In genomic region chr7:127815954-127816821, GRCm38 (mm10) we compare ENCODE assay signal across 8 mouse cellular contexts. TPM values are rescaled to one million over a fixed set of nuclear protein-coding genes. Genes with fewer than 3 reads are reported as not detected.
A peak's percentile ranks its signal among the peaks of the same experiment; 100 is the strongest.
DNase-seq lines count a peak whose midpoint lies in the region; ATAC-seq and TF ChIP-seq lines count a peak whose summit lies in the region.

No protein-coding gene starts in this region.

- no peak overlapping the region for H3K4me2 ChIP-seq in heart, embryonic 13.5 days
- no peak overlapping the region for H3K4me2 ChIP-seq in lung, embryonic 14.5 days

- peak; percentile 94 for ATAC-seq in common myeloid progenitor, adult 5-6 weeks (replicated peaks; ENCODE audit: low read depth, poor library complexity, severe bottlenecking)
- 0 out of 2 replicates have a peak, but pooled peaks have one; percentile 14 for ATAC-seq in heart, embryonic 13.5 days (ENCODE audit: extremely low read depth, insufficient number of reproducible peaks, low FRiP score, low TSS enrichment)
- ATAC-seq in lung, embryonic 14.5 days (ENCODE audit: insufficient read depth): peak; percentile 28; the same call in 1 of the 2 replicates

- no peak overlapping the region for H3ac ChIP-seq in C2C12 (ENCODE audit: control insufficient read depth, insufficient read length, low read depth)

- H3K79me3 ChIP-seq in C2C12 (ENCODE audit: low read depth): no peaks in the 10 kb centered on the region

- 54% methylated on average over 15 of the region's 15 CpGs for WGBS in heart, embryonic 13.5 days
- 53% methylated on average over 15 of the region's 15 CpGs for WGBS in lung, embryonic 14.5 days

- no peaks in the 10 kb centered on the region for H3K27me3 ChIP-seq in C2C12 (ENCODE audit: control insufficient read depth, insufficient read depth, insufficient read length)
- no peaks in the 10 kb centered on the region for H3K27me3 ChIP-seq in heart, embryonic 13.5 days (replicated peaks)
- H3K27me3 ChIP-seq in lung, embryonic 14.5 days (ENCODE audit: insufficient read depth, low read length): no peaks in the 10 kb centered on the region

- peak; percentile 42 for TF ChIP-seq CTCF in C2C12 (IDR thresholded peaks at IDR 0.05; ENCODE audit: control insufficient read depth, insufficient read depth, insufficient read length)
- TF ChIP-seq CTCF in lung, embryonic 14.5 days (IDR thresholded peaks at IDR 0.05; ENCODE audit: low read depth): peak; percentile 31; the same call in 1 of the 2 replicates

- H3K27ac ChIP-seq in heart, embryonic 13.5 days (replicated peaks): no peak overlapping the region; the same call in 1 of the 2 replicates
- no peak overlapping the region for H3K27ac ChIP-seq in lung, embryonic 14.5 days (ENCODE audit: low read depth)

- peak overlapping the region; percentile 44 for H3K9ac ChIP-seq in heart, embryonic 13.5 days
- H3K9ac ChIP-seq in lung, embryonic 14.5 days: no peak overlapping the region

- DNase-seq in cerebellum, adult 11-12 months: peak; percentile 70
- DNase-seq in cerebellum, adult 11 months: no peak
- DNase-seq in kidney, postnatal 4 days: peak; percentile 58 to 76
- peak; percentile 29 for DNase-seq in lung, embryonic 14.5 days
- DNase-seq in testis, postnatal 10 days (ENCODE audit: low spot score): peak; percentile 56

- no peaks in the 10 kb centered on the region for H3K79me2 ChIP-seq in C2C12 (ENCODE audit: control insufficient read depth, insufficient read depth)

- no peaks in the 10 kb centered on the region for H3K36me3 ChIP-seq in C2C12 (ENCODE audit: control insufficient read depth, insufficient read depth)
- H3K36me3 ChIP-seq in heart, embryonic 13.5 days: no peaks in the 10 kb centered on the region
- no peaks in the 10 kb centered on the region for H3K36me3 ChIP-seq in lung, embryonic 14.5 days (ENCODE audit: insufficient read depth)

- H3K4me3 ChIP-seq in C2C12 (ENCODE audit: insufficient read depth, poor library complexity, severe bottlenecking): no peak overlapping the region
- no peak overlapping the region for H3K4me3 ChIP-seq in heart, embryonic 13.5 days
- H3K4me3 ChIP-seq in lung, embryonic 14.5 days (ENCODE audit: low read depth, low read length): no peak overlapping the region

- no peaks in the 10 kb centered on the region for H3K9me3 ChIP-seq in heart, embryonic 13.5 days
- H3K9me3 ChIP-seq in lung, embryonic 14.5 days (ENCODE audit: low read depth, low read length): no peaks in the 10 kb centered on the region

- H3K4me1 ChIP-seq in heart, embryonic 13.5 days: peaks cover 14% of the 10 kb centered on the region
- no peaks in the 10 kb centered on the region for H3K4me1 ChIP-seq in lung, embryonic 14.5 days (ENCODE audit: insufficient read depth)

TF ChIP-seq in C2C12, 6 proteins besides CTCF, POLR2A, EP300 and RAD21:
- TF ChIP-seq MYOD1 (IDR thresholded peaks at IDR 0.05; ENCODE audit: control insufficient read depth, insufficient read length, low read depth) (no peak), MAX (IDR thresholded peaks at IDR 0.05) (no peak), CEBPB (IDR thresholded peaks at IDR 0.05; ENCODE audit: low read depth) (no peak), MYOG (IDR thresholded peaks at IDR 0.05; ENCODE audit: control insufficient read depth, extremely low read depth, insufficient read length) (no peak), USF1 (IDR thresholded peaks at IDR 0.05; ENCODE audit: low read depth) (no peak), FOSL1 (IDR thresholded peaks at IDR 0.05; ENCODE audit: insufficient read depth, low read length, poor library complexity, severe bottlenecking) (no peak)

RNA-seq across cellular contexts. Expression of gene Stx4a, which starts 7.9 kb away (rescaled TPM):
- polyA plus RNA-seq in C2C12 (2012; fragmentation: generic; extraction: Trizol): 50.8 TPM
- total RNA-seq in common myeloid progenitor, adult 5-6 weeks (2017): 47.6 and 56.9 TPM in 2 replicates
- polyA plus RNA-seq in heart, embryonic 13.5 days (2015; fragmentation: Nextera tagmentation; extraction: Ambion mirVana): 39.2 and 48.9 TPM in 2 replicates
- 19.7 and 21.8 TPM in 2 replicates for polyA plus RNA-seq in lung, embryonic 14.5 days (2014; fragmentation: Nextera tagmentation; extraction: Ambion mirVana)

RNA-seq across cellular contexts. Expression of gene Stx1b, which starts 8.2 kb away (rescaled TPM):
- 0.01 TPM for polyA plus RNA-seq in C2C12 (2012; fragmentation: generic; extraction: Trizol)
- 0.64 TPM in 1 of 2 replicates, not detected in the other for total RNA-seq in common myeloid progenitor, adult 5-6 weeks (2017)
- 1.1 and 1.7 TPM in 2 replicates for polyA plus RNA-seq in heart, embryonic 13.5 days (2015; fragmentation: Nextera tagmentation; extraction: Ambion mirVana)
- 2.0 and 2.8 TPM in 2 replicates for polyA plus RNA-seq in lung, embryonic 14.5 days (2014; fragmentation: Nextera tagmentation; extraction: Ambion mirVana)

RNA-seq across cellular contexts. Expression of gene Hsd3b7, which starts 15.8 kb away (rescaled TPM):
- 8.3 TPM for polyA plus RNA-seq in C2C12 (2012; fragmentation: generic; extraction: Trizol)
- total RNA-seq in common myeloid progenitor, adult 5-6 weeks (2017): 36.7 and 52.3 TPM in 2 replicates
- polyA plus RNA-seq in heart, embryonic 13.5 days (2015; fragmentation: Nextera tagmentation; extraction: Ambion mirVana): 19.5 and 21.6 TPM in 2 replicates
- polyA plus RNA-seq in lung, embryonic 14.5 days (2014; fragmentation: Nextera tagmentation; extraction: Ambion mirVana): 13.6 and 18.3 TPM in 2 replicates

RNA-seq across cellular contexts. Expression of gene Gm49388, which starts 30.8 kb away (rescaled TPM):
- polyA plus RNA-seq in C2C12 (2012; fragmentation: generic; extraction: Trizol): 1.4 TPM
- total RNA-seq in common myeloid progenitor, adult 5-6 weeks (2017): 1.4 TPM in 1 of 2 replicates, not detected in the other
- polyA plus RNA-seq in heart, embryonic 13.5 days (2015; fragmentation: Nextera tagmentation; extraction: Ambion mirVana): not detected in 2 replicates
- 0.43 TPM in 1 of 2 replicates, not detected in the other for polyA plus RNA-seq in lung, embryonic 14.5 days (2014; fragmentation: Nextera tagmentation; extraction: Ambion mirVana)

RNA-seq across cellular contexts. Expression of gene Setd1a, which starts 39.7 kb away (rescaled TPM):
- 20.9 TPM for polyA plus RNA-seq in C2C12 (2012; fragmentation: generic; extraction: Trizol)
- 15.1 and 16.6 TPM in 2 replicates for total RNA-seq in common myeloid progenitor, adult 5-6 weeks (2017)
- polyA plus RNA-seq in heart, embryonic 13.5 days (2015; fragmentation: Nextera tagmentation; extraction: Ambion mirVana): 12.6 and 17.0 TPM in 2 replicates
- polyA plus RNA-seq in lung, embryonic 14.5 days (2014; fragmentation: Nextera tagmentation; extraction: Ambion mirVana): 27.2 and 30.1 TPM in 2 replicates

Comparison
In these comparisons a context has a peak if more than half of its experiments do, and no peak if none do; other contexts are left out.
1. ATAC-seq: peak in every context shown above with its lines; median percentile 94 in common myeloid progenitor, adult 5-6 weeks; 28 in lung, embryonic 14.5 days; 14 in heart, embryonic 13.5 days.